Mouse (Mus musculus) stomach, embryonic 16.5 days (tissue): ENCODE results near the gene Adam17. TPM values are rescaled to one million over a fixed set of nuclear protein-coding genes. Genes with fewer than 3 reads are reported as not detected.

Source experiments
- ATAC-seq: fragments of 200-750 bp; cut with Nextera tagmentation; 2 replicates; pipeline ENCODE4 v1.8.0; 2017; ENCODE audit warnings: moderate number of reproducible peaks, moderate TSS enrichment; ENCODE audit not compliant: insufficient read depth, low FRiP score
- H3K27ac ChIP-seq: fragments of 300-500 bp; sonication (generic); 2 replicates; pipeline ENCODE4 v1.5.1; 2014; ENCODE audit warnings: low read length
- H3K27me3 ChIP-seq: fragments of 300-500 bp; sonication (generic); 2 replicates; pipeline ENCODE4 v1.6.1; 2014; ENCODE audit warnings: low read length, control low read depth, mixed read lengths; ENCODE audit not compliant: control insufficient read depth, insufficient read depth
- H3K36me3 ChIP-seq: fragments of 300-500 bp; sonication (generic); 2 replicates; pipeline ENCODE4 v1.6.1; 2014; ENCODE audit warnings: low read length; ENCODE audit not compliant: control insufficient read depth, insufficient read depth
- H3K4me1 ChIP-seq: fragments of 300-500 bp; sonication (generic); 2 replicates; pipeline ENCODE4 v1.6.1; 2014; ENCODE audit warnings: low read length, control low read depth, mixed read lengths; ENCODE audit not compliant: control insufficient read depth, insufficient read depth
- H3K4me2 ChIP-seq: fragments of 300-500 bp; sonication (generic); 2 replicates; pipeline ENCODE4 v1.6.1; 2014; ENCODE audit warnings: low read depth, low read length, mixed read lengths
- H3K4me3 ChIP-seq: fragments of 300-500 bp; sonication (generic); replicated peaks from 2 replicates; pipeline ENCODE4 v1.5.1; 2014; ENCODE audit warnings: mild to moderate bottlenecking, low read length
- H3K9ac ChIP-seq: fragments of 300-500 bp; sonication (generic); 2 replicates; pipeline ENCODE4 v1.6.1; 2014; ENCODE audit warnings: low read length
- H3K9me3 ChIP-seq: fragments of 300-500 bp; sonication (generic); replicated peaks from 2 replicates; pipeline ENCODE4 v1.6.1; 2016; ENCODE audit warnings: low read length, control low read depth; ENCODE audit not compliant: control insufficient read depth
- WGBS: fragments of 180-500 bp; shearing (Covaris S2); extraction: QIAGEN DNeasy Blood & Tissue Kit; methylation state at CpG from one replicate; pipeline ENCODE4 v1.1.7; 2014; 5-methylcytosine and 5-hydroxymethylcytosine counted together
- polyA plus RNA-seq: library from polyadenylated mRNA; unstranded; fragments of >200 nt; fragmentation: Nextera tagmentation; extraction: Ambion mirVana; gene quantifications from 2 replicates; pipeline ENCODE4 v1.2.1, GENCODE M21; 2015

Adam17 gene
- polyA plus RNA-seq, 1 experiment from 2014 or later: 39.6 TPM

GRCm38 (mm10) chr12:21305741-21306140, 67.7 kb downstream of the Adam17 start:
- no peak overlapping the region for H3K9ac ChIP-seq
- no peak for ATAC-seq

GRCm38 (mm10) chr12:21302361-21302783, 71.1 kb downstream of the Adam17 start:
- H3K9ac ChIP-seq: no peak overlapping the region
- H3K27me3 ChIP-seq: no peaks in the 10 kb centered on the region
- H3K36me3 ChIP-seq: peaks cover 34% of the 10 kb centered on the region
- peak overlapping the region; percentile 26; the same call in 1 of the 2 replicates for H3K27ac ChIP-seq
- WGBS: 48% methylated on average over 5 of the region's 5 CpGs
- no peak overlapping the region for H3K4me2 ChIP-seq
- no peak overlapping the region for H3K4me3 ChIP-seq
- no peaks in the 10 kb centered on the region for H3K4me1 ChIP-seq
- H3K9me3 ChIP-seq: no peaks in the 10 kb centered on the region
- peak; percentile 77; the same call in 1 of the 2 replicates for ATAC-seq

More at GRCm38 (mm10) chr12:21305741-21306140, 67.7 kb downstream of the Adam17 start:
- no peaks in the 10 kb centered on the region for H3K27me3 ChIP-seq
- no peak overlapping the region for H3K27ac ChIP-seq
- H3K4me3 ChIP-seq: no peak overlapping the region
- no peak overlapping the region for H3K4me2 ChIP-seq
- no peaks in the 10 kb centered on the region for H3K9me3 ChIP-seq
- no peaks in the 10 kb centered on the region for H3K4me1 ChIP-seq
- peaks cover 45% of the 10 kb centered on the region for H3K36me3 ChIP-seq
- WGBS: 92% methylated on average over 4 of the region's 4 CpGs

- no peaks in the 10 kb centered on the region for H3K27me3 ChIP-seq
- WGBS: 31% methylated on average over 8 of the region's 8 CpGs
- ATAC-seq: peak; percentile 48; the same call in 1 of the 2 replicates
- no peak overlapping the region for H3K4me2 ChIP-seq
- H3K9me3 ChIP-seq: no peaks in the 10 kb centered on the region
- peak overlapping the region; percentile 26; the same call in 1 of the 2 replicates for H3K27ac ChIP-seq
- H3K36me3 ChIP-seq: peaks cover 30% of the 10 kb centered on the region
- H3K9ac ChIP-seq: no peak overlapping the region
- no peaks in the 10 kb centered on the region for H3K4me1 ChIP-seq
- H3K4me3 ChIP-seq: no peak overlapping the region
These were observed 71.5 kb downstream of the Adam17 start for GRCm38 (mm10) chr12:21301932-21302331.

- ATAC-seq: no peak
- H3K9me3 ChIP-seq: no peaks in the 10 kb centered on the region
- no peak overlapping the region for H3K4me2 ChIP-seq
- H3K9ac ChIP-seq: no peak overlapping the region
- H3K4me3 ChIP-seq: no peak overlapping the region
- H3K27ac ChIP-seq: no peak overlapping the region
- no peaks in the 10 kb centered on the region for H3K4me1 ChIP-seq
- no peaks in the 10 kb centered on the region for H3K27me3 ChIP-seq
- peaks cover 26% of the 10 kb centered on the region for H3K36me3 ChIP-seq
- WGBS: 81% methylated on average over 7 of the region's 7 CpGs
These were observed 72.1 kb downstream of the Adam17 start for GRCm38 (mm10) chr12:21301324-21301723.

GRCm38 (mm10) chr12:21298856-21299255, 74.6 kb downstream of the Adam17 start:
- no peak overlapping the region for H3K4me3 ChIP-seq
- H3K4me1 ChIP-seq: no peaks in the 10 kb centered on the region
- no peak for ATAC-seq
- H3K27me3 ChIP-seq: no peaks in the 10 kb centered on the region
- H3K27ac ChIP-seq: no peak overlapping the region
- peaks cover 31% of the 10 kb centered on the region for H3K36me3 ChIP-seq
- no peak overlapping the region for H3K9ac ChIP-seq
- no peaks in the 10 kb centered on the region for H3K9me3 ChIP-seq
- H3K4me2 ChIP-seq: no peak overlapping the region
- WGBS: 97% methylated on average over 11 of the region's 11 CpGs

- H3K27me3 ChIP-seq: no peaks in the 10 kb centered on the region
- 0 out of 2 replicates have a peak overlapping the region, but pooled peaks have one; percentile 26 for H3K27ac ChIP-seq
- H3K9me3 ChIP-seq: no peaks in the 10 kb centered on the region
- 60% methylated on average over 6 of the region's 6 CpGs for WGBS
- H3K4me2 ChIP-seq: 0 out of 2 replicates have a peak overlapping the region, but pooled peaks have one; percentile 7
- peaks cover 16% of the 10 kb centered on the region for H3K4me1 ChIP-seq
- ATAC-seq: no peak
- H3K4me3 ChIP-seq: no peak overlapping the region
- peaks cover 18% of the 10 kb centered on the region for H3K36me3 ChIP-seq
- H3K9ac ChIP-seq: no peak overlapping the region
These were observed 83.8 kb downstream of the Adam17 start for GRCm38 (mm10) chr12:21289651-21290050.

GRCm38 (mm10) chr12:21288716-21289395, 84.6 kb downstream of the Adam17 start:
- Histone ChIP-seq H3K9ac (no peak overlapping the region), H3K4me2 (no peak overlapping the region), H3K9me3 (no peaks in the 10 kb centered on the region), H3K36me3 (peaks cover 10% of the 10 kb centered on the region; the same call in 1 of the 2 replicates), H3K4me3 (no peak overlapping the region), H3K27ac (no peak overlapping the region), H3K27me3 (no peaks in the 10 kb centered on the region), H3K4me1 (peaks cover 16% of the 10 kb centered on the region)
- ATAC-seq: no peak
- WGBS: 95% methylated on average over 3 of the region's 3 CpGs

GRCm38 (mm10) chr12:21286712-21287650, 86.5 kb downstream of the Adam17 start:
- Histone ChIP-seq H3K4me3 (peak overlapping the region; percentile 97), H3K9me3 (no peaks in the 10 kb centered on the region), H3K27ac (peak overlapping the region; percentile 95), H3K4me1 (peaks cover 16% of the 10 kb centered on the region), H3K9ac (peak overlapping the region; percentile 97), H3K27me3 (no peaks in the 10 kb centered on the region), H3K4me2 (peak overlapping the region; percentile 76), H3K36me3 (peaks cover 7% of the 10 kb centered on the region; the same call in 1 of the 2 replicates)
- 26% methylated on average over 18 of the region's 18 CpGs for WGBS
- no peak; the same call in 1 of the 2 replicates for ATAC-seq

- Histone ChIP-seq H3K4me3 (peak within 1 kb of the TSS; percentile 97), H3K4me2 (peak within 1 kb of the TSS; percentile 89), H3K36me3 (no peaks in the 10 kb centered on the region), H3K27me3 (no peaks in the 10 kb centered on the region), H3K9ac (peak within 1 kb of the TSS; percentile 97), H3K27ac (peak within 1 kb of the TSS; percentile 95), H3K9me3 (no peaks in the 10 kb centered on the region), H3K4me1 (peaks cover 16% of the 10 kb centered on the region)
- WGBS: under 1% methylated on average over 28 of the region's 28 CpGs
- ATAC-seq: peak; percentile 96
These were observed 87.2 kb downstream of the Adam17 start, which contains the start of gene Itgb1bp1 for GRCm38 (mm10) chr12:21286243-21286622. Gene Itgb1bp1 (minus strand): TSS chr12:21286284.
